Mouse (Mus musculus): Measurements from ENCODE around the gene Zfp825. TPM values are rescaled to one million over a fixed set of nuclear protein-coding genes. Genes with fewer than 3 reads are reported as not detected.

The Zfp825 gene
- total RNA-seq, 2 experiments from 2014 or later: 6.2 to 6.6 TPM

Other genes with a start within 250 kb of the Zfp825 start
- under 1 TPM; 0.73 to 0.97 TPM for gene Ahrr, start 201.7 kb downstream of the Zfp825 start, total RNA-seq (2021)
- gene Pdcd6, start 176.4 kb downstream of the Zfp825 start, total RNA-seq (2021): 10 to 100 TPM; 42.2 to 47.1 TPM
- gene Sdha, start 143.7 kb downstream of the Zfp825 start, total RNA-seq (2021): 1,000 to 10,000 TPM; 1,522 to 1,570 TPM
- gene Ccdc127, start 143.7 kb downstream of the Zfp825 start, total RNA-seq (2021): 10 to 100 TPM; 46.4 to 50.7 TPM
- 10 to 100 TPM; 68.0 to 78.6 TPM for gene Lrrc14b, start 130.0 kb downstream of the Zfp825 start, total RNA-seq (2021)
- 1 to 10 TPM; 2.6 to 3.6 TPM for gene Zfp72, start 103.2 kb downstream of the Zfp825 start, total RNA-seq (2021)
- 100 to 1,000 TPM; 275 to 280 TPM for gene Ftl1-ps1, start 94.3 kb downstream of the Zfp825 start, total RNA-seq (2021)
- gene Erap1, start 145.6 kb upstream of the Zfp825 start, total RNA-seq (2021): 10 to 100 TPM; 48.7 to 58.7 TPM